Comparison of ENCODE assay signal across 24 mouse cellular contexts in the genomic region with DNA sequence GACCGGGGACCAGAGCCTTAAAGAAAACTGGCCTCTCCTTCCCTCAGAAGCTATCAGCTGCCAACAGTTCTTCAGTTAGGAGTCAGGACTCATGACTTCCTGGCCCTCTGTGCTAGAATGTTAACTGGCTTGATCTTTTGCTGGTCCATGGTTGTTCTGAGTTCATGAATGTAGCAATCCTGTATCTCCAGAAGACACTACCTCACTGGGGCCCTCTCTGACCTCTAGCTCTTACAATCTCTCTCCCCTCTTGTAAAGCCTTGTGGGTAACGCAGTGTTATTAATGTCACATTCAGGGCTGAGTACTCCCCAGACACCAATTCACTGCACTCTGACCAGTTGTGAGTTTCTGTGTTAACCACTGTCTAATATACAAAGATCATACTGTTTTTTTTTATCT. TPM values are rescaled to one million over a fixed set of nuclear protein-coding genes. Genes with fewer than 3 reads are reported as not detected.
DNase-seq lines count a peak whose midpoint lies in the region; ATAC-seq and TF ChIP-seq lines count a peak whose summit lies in the region.
"Had no signal": no experiment of that assay in that cellular context is flagged by ENCODE, and none has a peak within 500 bp of the region (broad histone marks: within the 10 kb centered on the region; RNA-seq: fewer than 3 reads in every experiment).

No protein-coding gene starts in this region.

- WGBS in liver, embryonic 15.5 days (ENCODE audit: insufficient replicate concordance) = 38% methylated on average over 2 of the region's 2 CpGs
- WGBS in hindbrain, embryonic 13.5 days = 81% methylated on average over 2 of the region's 2 CpGs

- H3K36me3 ChIP-seq in G1E (replicated peaks) (peaks cover 61% of the 10 kb centered on the region), MEL (ENCODE audit: control insufficient read depth in 1 of 2, insufficient read depth in 2 of 2, low read length in 2 of 2) (peaks cover 8 to 34% of the 10 kb centered on the region in 2 experiments)
- peaks cover 59% of the 10 kb centered on the region for H3K36me3 ChIP-seq in liver, embryonic 15.5 days (replicated peaks)
- peaks cover 27% of the 10 kb centered on the region for H3K36me3 ChIP-seq in hindbrain, embryonic 13.5 days

- ATAC-seq in G1E (ENCODE audit: extremely low read depth, insufficient number of reproducible peaks, low FRiP score, poor library complexity, severe bottlenecking) = peak; percentile 58
- peak; percentile 20 for ATAC-seq in liver, embryonic 15.5 days (ENCODE audit: insufficient read depth)
- no peak for ATAC-seq in hindbrain, embryonic 13.5 days (ENCODE audit: low FRiP score)
- ATAC-seq: CD4-positive, CD25-positive, alpha-beta regulatory T cell, adult 4 months; forebrain, embryonic 13.5 days; forebrain, embryonic 16.5 days; hindbrain, embryonic 16.5 days; Patski had no signal

- no peak; a peak in 1 of 4 replicates for TF ChIP-seq EP300 in MEL (IDR thresholded peaks at IDR 0.05; ENCODE audit: low read depth in 1 of 2, low read length in 2 of 2)

- no peak overlapping the region; the same call in 1 of the 2 replicates for H3K4me3 ChIP-seq in G1E (ENCODE audit: low read depth, low read length)
- no peak overlapping the region for H3K4me3 ChIP-seq in MEL (ENCODE audit: control insufficient read depth in 1 of 2, insufficient read depth in 1 of 2, low read depth in 2 of 2, low read length in 2 of 2)
- no peak overlapping the region for H3K4me3 ChIP-seq in liver, embryonic 15.5 days (replicated peaks)
- no peak overlapping the region for H3K4me3 ChIP-seq in hindbrain, embryonic 13.5 days
- H3K4me3 ChIP-seq: forebrain, embryonic 10.5 days; forebrain, embryonic 13.5 days; gastrocnemius, adult 2 months; hindbrain, embryonic 12.5 days had no signal

- TF ChIP-seq CTCF in G1E (IDR thresholded peaks at IDR 0.05; ENCODE audit: low read depth, low read length) (no peak), MEL (IDR thresholded peaks at IDR 0.05 in 2 of 3, conservative IDR thresholded peaks at IDR 0.05 in 1 of 3; ENCODE audit: control insufficient read depth in 1 of 3, insufficient read depth in 1 of 3, low read depth in 2 of 3, low read length in 3 of 3, poor library complexity in 1 of 3, severe bottlenecking in 1 of 3) (no peak)

- peaks cover 2% of the 10 kb centered on the region; the same call in 1 of the 2 replicates for H3K79me2 ChIP-seq in MEL (ENCODE audit: control insufficient read depth, insufficient read depth, low read length, poor library complexity)

- peak overlapping the region; percentile 8; the same call in 1 of the 2 replicates for H3K27ac ChIP-seq in MEL (ENCODE audit: control insufficient read depth, low read depth, low read length)
- peak overlapping the region; percentile 49 for H3K27ac ChIP-seq in liver, embryonic 15.5 days (replicated peaks)
- H3K27ac ChIP-seq in hindbrain, embryonic 13.5 days = no peak overlapping the region
- H3K27ac ChIP-seq: forebrain, embryonic 10.5 days; forebrain, embryonic 13.5 days; gastrocnemius, adult 2 months; hindbrain, embryonic 12.5 days had no signal

- no peak overlapping the region for H3K9ac ChIP-seq in MEL (ENCODE audit: control insufficient read depth, low read depth, low read length, poor library complexity, severe bottlenecking)
- H3K9ac ChIP-seq in liver, embryonic 15.5 days = no peak overlapping the region
- no peak overlapping the region for H3K9ac ChIP-seq in hindbrain, embryonic 13.5 days
- H3K9ac ChIP-seq: forebrain, embryonic 13.5 days; hindbrain, embryonic 12.5 days had no signal

- peaks cover 77% of the 10 kb centered on the region for H3K4me1 ChIP-seq in G1E (ENCODE audit: insufficient read depth, low read depth, low read length)
- peaks cover 18 to 27% of the 10 kb centered on the region in 2 experiments for H3K4me1 ChIP-seq in MEL (ENCODE audit: control insufficient read depth in 1 of 2, insufficient read depth in 2 of 2, low read length in 2 of 2)
- peaks cover 17% of the 10 kb centered on the region for H3K4me1 ChIP-seq in liver, embryonic 15.5 days (replicated peaks)
- H3K4me1 ChIP-seq in hindbrain, embryonic 13.5 days (replicated peaks) = no peaks in the 10 kb centered on the region
- H3K4me1 ChIP-seq: forebrain, embryonic 10.5 days; forebrain, embryonic 13.5 days; hindbrain, embryonic 12.5 days had no signal

- TF ChIP-seq POLR2A in MEL (IDR thresholded peaks at IDR 0.05; ENCODE audit: control insufficient read depth in 1 of 2, insufficient read depth in 1 of 2, low read depth in 1 of 2, low read length in 2 of 2, poor library complexity in 1 of 2) = no peak

- H3K9me3 ChIP-seq in G1E (replicated peaks) (no peaks in the 10 kb centered on the region), MEL (replicated peaks; ENCODE audit: insufficient read depth, low read length) (no peaks in the 10 kb centered on the region)
- H3K9me3 ChIP-seq in liver, embryonic 15.5 days (replicated peaks) = no peaks in the 10 kb centered on the region
- no peaks in the 10 kb centered on the region for H3K9me3 ChIP-seq in hindbrain, embryonic 13.5 days
- H3K9me3 ChIP-seq: forebrain, embryonic 10.5 days; forebrain, embryonic 13.5 days; hindbrain, embryonic 12.5 days had no signal

- no peak overlapping the region for H3K4me2 ChIP-seq in liver, embryonic 15.5 days
- H3K4me2 ChIP-seq in hindbrain, embryonic 13.5 days = no peak overlapping the region
- H3K4me2 ChIP-seq: forebrain, embryonic 13.5 days; heart, embryonic 11.5 days; hindbrain, embryonic 12.5 days had no signal

- H3K27me3 ChIP-seq in G1E (ENCODE audit: insufficient read depth, low read length) = no peaks in the 10 kb centered on the region
- H3K27me3 ChIP-seq in MEL (ENCODE audit: control insufficient read depth in 1 of 2, insufficient read depth in 2 of 2, low read length in 2 of 2) = no peaks in the 10 kb centered on the region
- no peaks in the 10 kb centered on the region for H3K27me3 ChIP-seq in liver, embryonic 15.5 days
- H3K27me3 ChIP-seq in hindbrain, embryonic 13.5 days = no peaks in the 10 kb centered on the region
- H3K27me3 ChIP-seq: forebrain, embryonic 13.5 days; hindbrain, embryonic 12.5 days; Patski had no signal

- no peak for TF ChIP-seq RAD21 in MEL (IDR thresholded peaks at IDR 0.05; ENCODE audit: low read depth, low read length)

- DNase-seq in G1E (ENCODE audit: low spot score) (no peak), MEL (ENCODE audit: low read depth, low spot score) (no peak)
- DNase-seq in kidney, postnatal 4 days = no peak
- no peak for DNase-seq in embryo, embryonic 9.5 days (ENCODE audit: extremely low spot score)
- DNase-seq: adrenal gland, adult 2 months; adrenal gland, postnatal 25 days; cerebellum, adult 11-12 months; cerebellum, adult 8-10 months; cerebellum, postnatal 10 days; cerebellum, postnatal 36 days; embryo, embryonic 11 days; gastrocnemius, adult 2 months; gastrocnemius, postnatal 14 days; heart, adult 11 months had no signal

TF ChIP-seq in MEL, 35 proteins besides CTCF, POLR2A, EP300 and RAD21:
- TF ChIP-seq SIN3A (IDR thresholded peaks at IDR 0.05; ENCODE audit: low read length) = no peak
- peak; percentile 34; the same call in 1 of the 2 replicates for TF ChIP-seq TCF12 (IDR thresholded peaks at IDR 0.05; ENCODE audit: low read depth, low read length)

RNA-seq across cellular contexts. Expression of gene Tmem60, which starts 22.7 kb away (rescaled TPM):
- total RNA-seq in G1E (2014; fragmentation: Nextera tagmentation) (43.8 and 48.6 TPM in 2 replicates), G1E (2017) (37.9 and 52.2 TPM in 2 replicates), MEL (2012; rRNA removed) (22.4 and 23.5 TPM in 2 replicates)
- polyA plus RNA-seq in G1E (2012) (2.8 and 3.5 TPM in 2 replicates), MEL (2012; ENCODE audit: insufficient read depth in 1 of 2, insufficient read length in 2 of 2, low read depth in 1 of 2, low replicate concordance in 2 of 2, missing spikeins in 1 of 2) (10 to 100 TPM in 1 of 2 experiments, not detected in 1; 37.4 TPM)
- 31.6 and 36.3 TPM in 2 replicates for polyA plus RNA-seq in liver, embryonic 15.5 days (2015; fragmentation: Nextera tagmentation; extraction: Ambion mirVana)
- 68.2 and 68.8 TPM in 2 replicates for polyA plus RNA-seq in hindbrain, embryonic 13.5 days (2015; fragmentation: Nextera tagmentation; extraction: Ambion mirVana)

RNA-seq across cellular contexts. Expression of gene Phtf2, which starts 22.7 kb away (rescaled TPM):
- 43.3 and 44.0 TPM in 2 replicates for total RNA-seq in G1E (2014; fragmentation: Nextera tagmentation)
- 35.7 and 43.5 TPM in 2 replicates for total RNA-seq in G1E (2017)
- polyA plus RNA-seq in G1E (2012) = 5.4 and 5.8 TPM in 2 replicates
- total RNA-seq in MEL (2012; rRNA removed) = 18.2 and 20.0 TPM in 2 replicates
- 10 to 100 TPM in 1 of 2 experiments, not detected in 1; 20.0 TPM for polyA plus RNA-seq in MEL (2012; ENCODE audit: insufficient read depth in 1 of 2, insufficient read length in 2 of 2, low read depth in 1 of 2, low replicate concordance in 2 of 2, missing spikeins in 1 of 2)
- 4.9 and 5.2 TPM in 2 replicates for polyA plus RNA-seq in liver, embryonic 15.5 days (2015; fragmentation: Nextera tagmentation; extraction: Ambion mirVana)
- polyA plus RNA-seq in hindbrain, embryonic 13.5 days (2015; fragmentation: Nextera tagmentation; extraction: Ambion mirVana) = 24.3 and 24.7 TPM in 2 replicates

RNA-seq across cellular contexts. Expression of gene Rsbn1l, which starts 51.6 kb away (rescaled TPM):
- total RNA-seq in G1E (2014; fragmentation: Nextera tagmentation) = 90.5 and 90.8 TPM in 2 replicates
- total RNA-seq in G1E (2017) = 63.7 and 69.7 TPM in 2 replicates
- polyA plus RNA-seq in G1E (2012) = 15.7 and 16.7 TPM in 2 replicates
- total RNA-seq in MEL (2012; rRNA removed) = 5.0 and 5.7 TPM in 2 replicates
- polyA plus RNA-seq in MEL (2012; ENCODE audit: insufficient read depth in 1 of 2, insufficient read length in 2 of 2, low read depth in 1 of 2, low replicate concordance in 2 of 2, missing spikeins in 1 of 2) = 10 to 100 TPM; 17.4 to 78.2 TPM
- polyA plus RNA-seq in liver, embryonic 15.5 days (2015; fragmentation: Nextera tagmentation; extraction: Ambion mirVana) = 3.7 TPM in 2 replicates
- 4.8 and 5.3 TPM in 2 replicates for polyA plus RNA-seq in hindbrain, embryonic 13.5 days (2015; fragmentation: Nextera tagmentation; extraction: Ambion mirVana)
